Mouse (Mus musculus) cerebral cortex, adult 2 months (tissue): ENCODE data around the gene Spsb4.

Experiments
- WGBS: fragments of 180-500 bp; shearing (Covaris S2); methylation state at CpG from one replicate; pipeline ENCODE4 v1.1.7; 2018; 5-methylcytosine and 5-hydroxymethylcytosine counted together

Spsb4 gene

GRCm38 (mm10) chr9:96954063-96954809 is 64.4 kb downstream of the Spsb4 start:
- 71% methylated on average over 15 of the region's 15 CpGs for WGBS

DNA sequence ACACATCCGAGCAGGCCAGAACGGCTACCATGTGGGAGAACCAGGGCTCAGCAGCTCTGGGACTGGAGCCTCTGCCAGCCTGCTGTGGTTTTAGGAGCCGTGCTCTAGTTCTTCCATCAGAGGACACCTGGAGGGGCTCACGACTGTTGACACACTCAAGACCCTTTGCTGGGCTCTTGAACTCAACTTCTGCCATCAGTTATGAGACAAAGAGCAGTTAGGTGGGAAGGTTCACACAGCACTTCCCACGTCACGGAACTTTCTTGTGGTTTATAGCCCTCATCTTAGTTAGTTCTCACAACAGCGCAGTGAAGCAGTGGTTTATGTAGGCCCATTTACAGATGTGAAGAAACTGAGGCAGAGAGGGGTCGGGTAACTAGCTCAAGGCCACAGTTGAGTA is 65.2 kb downstream of the Spsb4 start:
- WGBS = 91% methylated on average over 8 of the region's 8 CpGs

DNA sequence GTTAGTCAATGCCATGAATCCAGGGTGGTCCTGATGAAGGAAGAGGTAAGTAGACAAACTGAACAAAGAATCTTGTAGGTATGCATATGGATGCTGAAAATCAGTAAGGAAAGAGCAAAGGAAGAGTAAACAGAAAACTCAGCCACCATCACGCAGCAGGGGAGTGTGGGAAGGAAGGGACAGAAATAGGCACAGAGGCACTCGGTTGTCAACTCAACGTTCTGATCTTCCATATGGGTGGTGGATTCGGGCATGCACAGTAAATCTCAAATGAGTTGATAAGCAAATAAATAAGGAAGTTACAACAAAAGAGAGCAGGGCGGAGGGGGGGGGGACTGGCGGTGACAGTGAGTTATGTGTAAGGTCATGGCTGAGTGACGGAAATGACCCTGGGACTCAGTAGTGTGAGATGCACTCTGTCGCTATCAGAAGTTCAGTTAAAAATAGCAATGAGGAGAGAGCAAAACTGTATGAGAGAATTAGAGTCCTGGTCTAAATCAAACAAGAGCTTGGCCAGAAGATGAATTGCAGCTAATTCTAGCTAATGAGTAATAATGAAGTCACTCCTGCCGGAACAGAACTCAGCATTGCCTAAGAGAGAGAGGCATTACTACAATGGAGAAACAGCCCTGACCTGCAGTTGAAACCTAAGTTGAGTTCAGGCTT is 66.2 kb downstream of the Spsb4 start:
- WGBS = 47% methylated on average over 9 of the region's 9 CpGs

GRCm38 (mm10) chr9:96949551-96949950 is 69.1 kb downstream of the Spsb4 start:
- 78% methylated on average over 9 of the region's 9 CpGs for whole genome bisulfite sequencing

DNA sequence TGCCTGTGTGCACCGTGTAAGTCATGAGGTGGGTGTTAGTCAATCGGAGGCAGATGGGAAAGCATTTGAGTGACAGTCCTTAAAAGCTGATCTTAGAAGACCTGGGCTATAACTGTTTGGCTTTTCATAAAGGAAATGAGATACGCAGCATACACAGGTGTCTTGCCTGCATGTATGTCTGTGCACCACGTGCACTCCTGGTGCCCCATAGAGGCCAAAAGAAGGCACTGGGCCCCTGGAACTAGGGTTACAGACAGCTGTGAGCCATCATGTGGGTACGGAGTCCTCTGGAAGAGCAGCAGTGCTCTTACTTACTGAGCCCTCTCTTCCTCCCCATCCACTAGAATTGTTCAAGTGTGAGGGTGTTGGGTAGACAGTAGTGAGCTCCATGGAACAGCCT is 70.1 kb downstream of the Spsb4 start:
- 78% methylated on average over 5 of the region's 5 CpGs for WGBS

DNA sequence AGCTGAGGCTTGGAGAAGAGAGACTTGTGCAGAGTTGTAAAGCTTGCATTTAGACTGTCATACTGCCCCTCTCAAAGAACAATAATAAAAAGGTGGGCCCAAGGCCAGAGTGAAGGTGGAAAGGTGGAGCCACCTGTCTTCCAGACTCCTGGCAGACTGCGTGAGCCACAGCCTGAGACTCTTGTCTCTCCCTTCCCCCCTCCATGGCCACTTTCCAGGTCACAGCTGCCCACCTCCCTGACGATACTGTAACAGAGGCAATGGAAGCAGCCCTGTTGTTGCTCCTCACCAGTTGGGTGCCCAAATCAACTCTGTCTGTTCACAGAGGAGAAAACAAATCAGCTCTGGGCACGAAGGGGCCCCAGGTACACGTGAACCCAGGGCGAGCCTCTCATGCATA is 71.5 kb downstream of the Spsb4 start:
- WGBS = 87% methylated on average over 5 of the region's 5 CpGs

DNA sequence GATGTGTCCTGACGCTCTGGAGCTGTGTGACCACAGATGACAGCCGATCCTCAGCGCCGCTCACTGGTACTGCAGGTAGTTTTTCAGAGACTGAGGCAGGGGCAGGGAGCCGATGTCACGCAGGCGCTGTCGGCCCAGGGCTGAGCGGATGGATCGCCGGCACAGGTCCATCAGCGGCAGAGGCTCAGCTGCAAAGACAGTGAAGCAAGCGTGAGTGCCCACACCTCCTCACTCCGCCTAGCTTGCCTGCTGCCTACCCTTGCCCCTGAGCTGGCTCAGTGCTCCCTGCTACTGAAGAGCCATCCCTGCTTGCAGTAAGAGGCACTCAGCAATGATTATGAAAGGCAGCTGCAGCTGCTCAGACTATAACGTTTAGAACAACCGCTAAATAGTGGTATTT is 74.1 kb downstream of the Spsb4 start:
- WGBS = 69% methylated on average over 16 of the region's 16 CpGs

DNA sequence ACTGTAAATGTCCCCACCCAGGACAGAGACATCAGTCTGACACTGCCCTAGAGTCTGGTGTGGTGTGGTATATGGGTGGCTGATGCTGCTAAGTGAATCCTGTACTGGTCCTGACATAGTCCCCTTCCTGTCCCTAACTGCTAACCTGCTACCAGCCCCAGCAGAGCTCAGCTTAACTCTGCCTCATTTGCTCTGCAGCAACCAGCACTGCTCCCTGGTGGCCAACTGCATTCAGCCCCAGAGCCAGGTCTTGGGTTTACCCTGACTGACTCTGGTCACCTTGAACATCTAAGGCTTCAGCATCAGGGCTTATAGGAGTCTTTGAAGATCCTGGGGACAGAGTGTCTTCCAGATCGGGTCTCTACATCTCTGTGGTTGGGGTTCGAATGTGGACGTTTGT is 75.7 kb downstream of the Spsb4 start:
- 94% methylated on average over 3 of the region's 3 CpGs for WGBS

DNA sequence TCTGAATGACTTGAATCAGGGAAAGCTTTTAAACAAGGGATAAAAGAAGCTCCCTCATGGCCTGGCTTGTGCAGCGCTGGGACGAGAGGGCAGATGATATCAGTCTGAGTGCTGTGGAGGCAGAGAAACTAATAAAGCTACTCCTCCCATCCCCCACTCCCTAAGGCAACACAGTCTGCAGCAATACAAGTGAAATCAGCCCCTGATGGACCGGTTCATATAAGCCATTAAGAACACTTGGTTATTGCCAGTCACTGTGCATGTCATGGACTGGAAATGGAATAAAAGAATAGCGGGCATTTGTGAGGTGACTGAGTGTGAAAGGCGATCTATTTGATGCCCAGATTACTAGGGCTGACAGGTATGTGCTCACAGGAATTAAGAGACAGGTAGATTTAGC is 79.8 kb downstream of the Spsb4 start:
- WGBS = 83% methylated on average over 5 of the region's 5 CpGs

GRCm38 (mm10) chr9:96936427-96936826 is 82.2 kb downstream of the Spsb4 start:
- 98% methylated on average over 2 of the region's 2 CpGs for WGBS

DNA sequence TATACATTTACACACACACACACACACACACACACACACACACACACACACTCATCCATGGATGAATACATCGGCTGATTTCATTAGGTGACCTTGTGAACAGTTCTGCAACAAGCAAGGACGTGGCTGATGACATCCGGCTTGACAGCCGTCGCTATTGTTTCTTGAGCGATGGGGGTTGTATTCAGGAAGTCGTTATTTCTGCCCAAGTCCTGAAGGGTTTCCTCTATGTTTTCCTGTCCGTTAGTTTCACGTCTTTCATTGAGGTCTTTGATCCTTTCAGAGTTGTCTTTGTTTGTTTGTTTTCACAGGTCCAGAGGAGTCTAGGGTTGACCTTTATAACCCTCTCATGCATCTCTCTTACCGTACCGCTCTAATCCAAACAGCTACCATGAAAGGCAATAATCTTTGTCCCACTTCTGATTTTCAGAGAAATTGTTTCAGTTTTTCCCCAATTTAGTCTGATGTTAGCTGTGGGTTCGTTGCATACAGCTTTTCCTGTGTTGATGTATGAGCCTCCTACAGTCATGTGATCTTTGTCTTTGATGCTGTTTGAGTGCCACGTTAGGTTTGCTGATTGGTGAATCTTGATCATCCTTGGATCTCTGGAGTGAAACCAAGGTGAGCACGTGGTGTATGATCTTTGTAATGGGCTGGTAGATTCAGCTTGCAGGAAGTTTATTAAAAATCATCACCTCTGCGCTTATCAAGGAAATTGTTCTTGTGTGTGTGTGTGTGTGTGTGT is 82.9 kb downstream of the Spsb4 start:
- WGBS = 71% methylated on average over 15 of the region's 15 CpGs

DNA sequence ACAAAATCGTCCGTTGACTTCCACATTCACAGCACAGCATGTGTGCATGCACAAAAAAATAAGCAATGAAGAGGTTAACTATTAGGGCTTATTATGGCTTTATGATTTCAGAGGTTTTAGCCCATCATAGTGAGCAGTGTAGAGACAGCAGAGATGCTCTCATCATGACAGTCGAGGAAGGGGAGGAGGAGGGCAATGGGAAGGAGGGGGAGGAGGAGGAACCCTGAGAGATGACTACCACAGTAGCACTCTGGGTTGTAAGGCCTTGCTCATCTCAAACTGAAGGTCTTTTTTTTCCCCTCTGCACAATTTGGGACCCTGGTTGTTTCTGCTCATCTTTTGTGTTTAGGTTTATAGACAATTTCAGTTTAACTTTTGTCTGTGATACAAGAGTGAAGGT is 83.8 kb downstream of the Spsb4 start:
- WGBS = 86% methylated on average over 3 of the region's 3 CpGs

GRCm38 (mm10) chr9:96932751-96933150 is 85.9 kb downstream of the Spsb4 start:
- 58% methylated on average over 8 of the region's 8 CpGs for WGBS

GRCm38 (mm10) chr9:96923577-96924316 is 94.9 kb downstream of the Spsb4 start:
- 85% methylated on average over 17 of the region's 17 CpGs for whole genome bisulfite sequencing

DNA sequence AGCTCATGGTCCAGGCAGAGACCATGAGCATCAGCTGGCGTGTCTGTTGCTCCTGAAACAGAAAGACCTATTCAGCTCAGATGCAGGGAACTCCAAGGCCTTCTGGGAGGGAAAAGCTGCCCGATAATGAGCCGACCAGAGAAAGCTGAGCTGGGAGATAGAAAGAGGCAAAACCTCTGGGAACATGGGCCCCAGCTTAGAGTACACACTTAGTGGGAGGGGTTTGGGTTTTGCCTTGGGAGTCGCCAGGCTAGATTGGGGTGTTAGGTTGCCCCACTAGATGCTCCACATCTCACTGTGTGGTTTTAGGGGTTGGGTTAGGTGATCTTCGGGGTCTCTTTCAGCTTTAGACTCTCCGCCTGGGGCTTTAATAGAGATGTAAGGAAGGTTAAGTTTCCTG is 95.5 kb downstream of the Spsb4 start:
- WGBS = 81% methylated on average over 6 of the region's 6 CpGs

- 33% methylated on average over 27 of the region's 27 CpGs for WGBS
These were observed 101.8 kb downstream of the Spsb4 start for GRCm38 (mm10) chr9:96916620-96917538.

GRCm38 (mm10) chr9:96916076-96916475 is 102.6 kb downstream of the Spsb4 start:
- WGBS = 71% methylated on average over 7 of the region's 7 CpGs

- 82% methylated on average over 6 of the region's 6 CpGs for WGBS
These were observed 103.8 kb downstream of the Spsb4 start for GRCm38 (mm10) chr9:96914851-96915250.

- 94% methylated on average over 3 of the region's 3 CpGs for WGBS
These were observed 104.6 kb downstream of the Spsb4 start for GRCm38 (mm10) chr9:96914005-96914404.

DNA sequence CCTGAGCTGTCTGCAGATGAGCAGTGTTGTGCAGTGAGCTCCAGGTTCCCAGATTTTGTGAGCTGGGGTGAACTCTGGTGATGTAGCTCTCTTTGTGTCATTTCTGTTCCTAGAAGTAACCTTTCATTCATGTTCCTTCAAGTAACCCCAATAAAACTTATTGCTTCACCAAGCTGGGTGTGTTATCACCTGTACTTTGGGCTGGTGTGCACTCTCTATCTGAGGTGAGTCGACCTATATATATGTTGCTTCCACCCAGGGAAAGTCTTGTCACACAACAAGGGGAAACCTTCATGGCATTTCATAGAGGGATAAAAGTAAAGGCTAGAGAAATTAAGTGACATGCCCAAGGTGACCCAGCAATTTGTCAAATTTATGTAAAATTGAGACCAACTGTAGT is 109.1 kb downstream of the Spsb4 start:
- 95% methylated on average over 1 of the region's 1 CpGs for WGBS

DNA sequence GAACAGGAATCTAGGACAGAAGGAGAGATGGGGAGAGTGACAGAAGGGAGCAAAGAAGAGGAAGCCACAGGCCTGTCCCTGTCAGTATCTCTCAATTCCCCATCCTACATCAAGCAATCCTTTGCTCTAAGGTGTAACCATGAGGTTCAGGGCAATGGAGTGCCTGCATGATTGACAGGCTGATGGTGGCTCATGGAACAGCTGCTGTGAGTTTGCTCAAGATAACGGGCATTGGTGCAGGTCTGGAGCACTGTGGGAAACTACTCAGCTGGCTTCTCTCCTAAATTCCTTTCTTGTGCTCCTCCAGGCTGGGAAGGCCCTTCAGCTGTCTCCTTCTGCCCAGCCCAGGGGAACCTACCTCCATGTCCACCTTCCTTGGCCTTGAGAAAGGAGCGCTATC is 109.9 kb downstream of the Spsb4 start:
- WGBS = 71% methylated on average over 2 of the region's 2 CpGs
